ENCODE assay signal across 7 mouse cellular contexts in genomic region chr16:50430515-50430877, GRCm38 (mm10). TPM values are rescaled to one million over a fixed set of nuclear protein-coding genes. Genes with fewer than 3 reads are reported as not detected.
DNase-seq lines count a peak whose midpoint lies in the region; ATAC-seq lines count a peak whose summit lies in the region.

No protein-coding gene starts in this region.

- no peak for ATAC-seq in lung, embryonic 15.5 days (ENCODE audit: borderline replicate concordance, extremely low read depth, low FRiP score, low TSS enrichment)
- no peak for ATAC-seq in forebrain, embryonic 12.5 days (ENCODE audit: low FRiP score)
- no peak for ATAC-seq in liver, embryonic 15.5 days (ENCODE audit: insufficient read depth)
- no peak for ATAC-seq in erythroid progenitor cell, adult 5-6 weeks (replicated peaks; ENCODE audit: low FRiP score, poor library complexity, severe bottlenecking)

- no peaks in the 10 kb centered on the region for H3K9me3 ChIP-seq in lung, embryonic 15.5 days
- H3K9me3 ChIP-seq in forebrain, embryonic 12.5 days = no peaks in the 10 kb centered on the region
- H3K9me3 ChIP-seq in liver, embryonic 15.5 days (replicated peaks) = no peaks in the 10 kb centered on the region

- H3K4me1 ChIP-seq in lung, embryonic 15.5 days = peaks cover 12% of the 10 kb centered on the region
- H3K4me1 ChIP-seq in forebrain, embryonic 12.5 days = peaks cover 10% of the 10 kb centered on the region; the same call in 1 of the 2 replicates
- H3K4me1 ChIP-seq in liver, embryonic 15.5 days (replicated peaks) = peaks cover 25% of the 10 kb centered on the region

- H3K27ac ChIP-seq in lung, embryonic 15.5 days = peak overlapping the region; percentile 99
- no peak overlapping the region for H3K27ac ChIP-seq in forebrain, embryonic 12.5 days
- no peak overlapping the region for H3K27ac ChIP-seq in liver, embryonic 15.5 days (replicated peaks)

- WGBS in lung, embryonic 15.5 days = under 1% methylated on average over 12 of the region's 12 CpGs
- WGBS in forebrain, embryonic 12.5 days = under 1% methylated on average over 12 of the region's 12 CpGs
- WGBS in liver, embryonic 15.5 days (ENCODE audit: insufficient replicate concordance) = under 1% methylated on average over 12 of the region's 12 CpGs

- peak overlapping the region; percentile 86 for H3K9ac ChIP-seq in lung, embryonic 15.5 days
- H3K9ac ChIP-seq in forebrain, embryonic 12.5 days = peak overlapping the region; percentile 96
- H3K9ac ChIP-seq in liver, embryonic 15.5 days = peak overlapping the region; percentile 81

- no peaks in the 10 kb centered on the region for H3K27me3 ChIP-seq in lung, embryonic 15.5 days
- H3K27me3 ChIP-seq in forebrain, embryonic 12.5 days = no peaks in the 10 kb centered on the region
- H3K27me3 ChIP-seq in liver, embryonic 15.5 days = no peaks in the 10 kb centered on the region

- no peak for DNase-seq in lung, postnatal 25 days (ENCODE audit: low spot score)
- DNase-seq in T-cell, adult 2 months (ENCODE audit: low spot score) = peak; percentile 14
- DNase-seq in urinary bladder, postnatal 36 days (ENCODE audit: low spot score in 2 of 2) = no peak

- H3K4me2 ChIP-seq in lung, embryonic 15.5 days = peak overlapping the region; percentile 97
- H3K4me2 ChIP-seq in forebrain, embryonic 12.5 days = peak overlapping the region; percentile 100
- peak overlapping the region; percentile 99 for H3K4me2 ChIP-seq in liver, embryonic 15.5 days

- no peaks in the 10 kb centered on the region for H3K36me3 ChIP-seq in lung, embryonic 15.5 days
- no peaks in the 10 kb centered on the region for H3K36me3 ChIP-seq in forebrain, embryonic 12.5 days (replicated peaks)
- H3K36me3 ChIP-seq in liver, embryonic 15.5 days (replicated peaks) = no peaks in the 10 kb centered on the region

- peak overlapping the region; percentile 72 for H3K4me3 ChIP-seq in lung, embryonic 15.5 days
- peak overlapping the region; percentile 94 for H3K4me3 ChIP-seq in forebrain, embryonic 12.5 days (replicated peaks)
- H3K4me3 ChIP-seq in liver, embryonic 15.5 days (replicated peaks) = peak overlapping the region; percentile 90

RNA-seq across cellular contexts. Expression of gene Bbx, which starts 1.7 kb away (rescaled TPM):
- polyA plus RNA-seq in lung, embryonic 15.5 days (2015; fragmentation: Nextera tagmentation; extraction: Ambion mirVana) = 43.2 and 48.3 TPM in 2 replicates
- 40.7 and 43.3 TPM in 2 replicates for polyA plus RNA-seq in forebrain, embryonic 12.5 days (2016; fragmentation: Nextera tagmentation; extraction: Ambion mirVana)
- polyA plus RNA-seq in liver, embryonic 15.5 days (2015; fragmentation: Nextera tagmentation; extraction: Ambion mirVana) = 5.5 and 6.1 TPM in 2 replicates
- total RNA-seq in erythroid progenitor cell, adult 5-6 weeks (2015; ENCODE audit: low replicate concordance) = 7.2 and 13.0 TPM in 2 replicates
- 2.8 and 5.9 TPM in 2 replicates for total RNA-seq in erythroid progenitor cell, adult 5-6 weeks (2017; ENCODE audit: low replicate concordance)
